Comparison of ENCODE assay signal across 8 mouse cellular contexts in the genomic region with DNA sequence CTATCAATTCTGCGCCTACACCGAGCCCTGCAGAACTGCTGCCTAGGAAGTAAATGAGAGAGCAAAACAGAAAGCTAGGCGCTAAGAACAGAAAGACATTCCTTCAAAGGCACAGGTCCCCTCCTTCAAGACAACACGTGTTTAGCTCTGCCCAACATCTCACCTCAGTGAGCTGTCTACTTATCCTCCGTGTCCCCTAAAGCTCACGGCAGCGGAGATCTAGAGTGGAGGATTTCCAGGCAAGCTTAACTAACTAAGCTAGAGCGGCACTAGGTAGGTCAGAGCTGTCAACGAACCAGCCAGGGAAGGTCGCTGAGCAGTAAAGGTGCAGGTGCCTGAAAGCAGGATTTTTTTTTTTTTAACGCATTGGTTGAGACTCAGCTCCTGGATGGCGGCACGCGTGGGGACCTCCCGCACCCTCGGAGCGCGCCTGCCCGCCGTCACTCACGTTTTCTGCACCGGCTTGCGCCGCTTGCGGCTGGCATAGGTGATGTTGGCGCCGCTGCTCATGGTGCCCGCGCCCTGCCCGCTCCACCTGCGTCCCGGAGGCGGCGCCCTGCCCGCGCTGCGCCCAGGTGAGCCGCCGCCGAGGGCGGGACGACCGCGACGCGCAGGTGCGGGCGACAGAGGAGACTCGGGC. TPM values are rescaled to one million over a fixed set of nuclear protein-coding genes. Genes with fewer than 3 reads are reported as not detected.
A peak's percentile ranks its signal among the peaks of the same experiment; 100 is the strongest.
DNase-seq lines count a peak whose midpoint lies in the region; ATAC-seq and TF ChIP-seq lines count a peak whose summit lies in the region.

No protein-coding gene starts in this region.

- TF ChIP-seq POLR2A in embryonic fibroblast, embryonic 13.5 days (IDR thresholded peaks at IDR 0.05; ENCODE audit: low read depth, low read length): no peak

- H3K36me3 ChIP-seq in hindbrain, embryonic 12.5 days: no peaks in the 10 kb centered on the region
- no peaks in the 10 kb centered on the region for H3K36me3 ChIP-seq in lung, postnatal 0 days (ENCODE audit: insufficient read depth, low read length)

- H3K27ac ChIP-seq in embryonic fibroblast, embryonic 13.5 days (ENCODE audit: insufficient read depth, low read length): no peak overlapping the region
- H3K27ac ChIP-seq in hindbrain, embryonic 12.5 days: no peak overlapping the region
- H3K27ac ChIP-seq in lung, postnatal 0 days (ENCODE audit: low read length): peak overlapping the region; percentile 90

- under 1% methylated on average over 40 of the region's 49 CpGs for WGBS in hindbrain, embryonic 12.5 days
- under 1% methylated on average over 47 of the region's 49 CpGs for WGBS in lung, postnatal 0 days

- no peaks in the 10 kb centered on the region for H3K9me3 ChIP-seq in hindbrain, embryonic 12.5 days (replicated peaks)
- H3K9me3 ChIP-seq in lung, postnatal 0 days (ENCODE audit: low read length): no peaks in the 10 kb centered on the region

- H3K4me3 ChIP-seq in embryonic fibroblast, embryonic 13.5 days (ENCODE audit: insufficient read depth, low read length): peak overlapping the region; percentile 64
- peak overlapping the region; percentile 71 for H3K4me3 ChIP-seq in hindbrain, embryonic 12.5 days
- peak overlapping the region; percentile 69 for H3K4me3 ChIP-seq in lung, postnatal 0 days (ENCODE audit: low read depth, low read length)

- H3K27me3 ChIP-seq in hindbrain, embryonic 12.5 days: peaks cover 8% of the 10 kb centered on the region; the same call in 1 of the 2 replicates
- no peaks in the 10 kb centered on the region for H3K27me3 ChIP-seq in lung, postnatal 0 days (replicated peaks; ENCODE audit: insufficient read depth, low read length)

- DNase-seq in A20 (ENCODE audit: low read depth, low spot score) (peak; percentile 71), NIH3T3 (ENCODE audit: low read depth) (peak; percentile 22)
- peak; percentile 13 to 19 for DNase-seq in layer of hippocampus, postnatal 36 days
- DNase-seq in lung, postnatal 0 days (ENCODE audit: low spot score): peak; percentile 61
- DNase-seq in retina, adult 2 months (ENCODE audit: low read depth, low spot score): peak; percentile 78
- no peak for DNase-seq in testis, postnatal 14 days (ENCODE audit: low spot score)

- peak overlapping the region; percentile 67 for H3K9ac ChIP-seq in hindbrain, embryonic 12.5 days
- H3K9ac ChIP-seq in lung, postnatal 0 days (replicated peaks; ENCODE audit: low read depth): peak overlapping the region; percentile 57

- ATAC-seq in hindbrain, embryonic 12.5 days (ENCODE audit: low FRiP score): no peak; the same call in none of the 2 replicates
- ATAC-seq in lung, postnatal 0 days: peak; percentile 85

- H3K4me1 ChIP-seq in embryonic fibroblast, embryonic 13.5 days (ENCODE audit: control insufficient read depth, insufficient read depth, low read length): peaks cover 4% of the 10 kb centered on the region; the same call in 1 of the 2 replicates
- no peaks in the 10 kb centered on the region; the same call in 1 of the 2 replicates for H3K4me1 ChIP-seq in hindbrain, embryonic 12.5 days
- no peaks in the 10 kb centered on the region; the same call in 1 of the 2 replicates for H3K4me1 ChIP-seq in lung, postnatal 0 days (ENCODE audit: insufficient read depth, low read depth, low read length)

- no peak for TF ChIP-seq CTCF in embryonic fibroblast, embryonic 13.5 days (IDR thresholded peaks at IDR 0.05; ENCODE audit: borderline replicate concordance, insufficient read depth, low read length)
- peak; percentile 42 for TF ChIP-seq CTCF in lung, postnatal 0 days (IDR thresholded peaks at IDR 0.05)

- peak overlapping the region; percentile 97 for H3K4me2 ChIP-seq in hindbrain, embryonic 12.5 days (replicated peaks)
- H3K4me2 ChIP-seq in lung, postnatal 0 days (replicated peaks; ENCODE audit: low read depth, low read length): peak overlapping the region; percentile 87

- no peak for TF ChIP-seq EP300 in lung, postnatal 0 days (IDR thresholded peaks at IDR 0.05)

RNA-seq across cellular contexts. Expression of gene Ahr, which starts 0.6 kb away (rescaled TPM):
- polyA plus RNA-seq in embryonic fibroblast, embryonic 13.5 days (2011; ENCODE audit: insufficient read length, low read depth, missing spikeins): 27.6 and 35.7 TPM in 2 replicates
- 5.5 and 7.0 TPM in 2 replicates for polyA plus RNA-seq in hindbrain, embryonic 12.5 days (2016; fragmentation: Nextera tagmentation; extraction: Ambion mirVana)
- total RNA-seq in layer of hippocampus, postnatal 36 days (2021): 1 to 10 TPM; 6.9 to 7.4 TPM
- 25.1 and 33.2 TPM in 2 replicates for polyA plus RNA-seq in lung, postnatal 0 days (2015; fragmentation: Nextera tagmentation; extraction: Ambion mirVana)
